Mouse (Mus musculus) testis, adult 2 months (tissue): Measurements from ENCODE around the gene Gfap.

Experiments used
- CTCF ChIP-seq: fragments of 200-500 bp; IDR thresholded peaks from 2 replicates; pipeline ENCODE4 v1.5.1; 2012; ENCODE audit warnings: low read depth, mild to moderate bottlenecking, inconsistent platforms, low read length, moderate library complexity; ENCODE audit not compliant: control insufficient read depth, insufficient read depth, insufficient replicate concordance
- POLR2A ChIP-seq: fragments of 200-500 bp; IDR thresholded peaks from 2 replicates; pipeline ENCODE4 v1.6.1; 2012; ENCODE audit warnings: low read depth, mild to moderate bottlenecking, inconsistent platforms, low read length, moderate library complexity; ENCODE audit not compliant: control insufficient read depth

GRCm38 (mm10) chr11:102895779-102896178 is 4.9 kb downstream of the Gfap start:
- TF ChIP-seq POLR2A (no peak), CTCF (no peak)
